Mouse (Mus musculus) v-Abl transformed pro-B cells (cell line): Measurements from ENCODE around the gene Slc22a23.

Experiments used
- in situ Hi-C, 2 experiments: fragments of 400-800 bp; cut with MboI; formaldehyde crosslinking; loops; one replicate each; pipeline ENCODE4 v1.15.1; 2025; ENCODE audit not compliant: unreplicated experiment in 2 of 2

The Slc22a23 gene

GRCm38 (mm10) chr13:34304896-34305295 is 40.1 kb downstream of the Slc22a23 start:
- in situ Hi-C loops: no loop called here

- in situ Hi-C loops: no loop called here
Measured at GRCm38 (mm10) chr13:34303386-34304016, 41.5 kb downstream of the Slc22a23 start.

GRCm38 (mm10) chr13:34301585-34301984 is 43.4 kb downstream of the Slc22a23 start:
- in situ Hi-C loops: no loop called here

- in situ Hi-C loops: no loop called here
Measured at GRCm38 (mm10) chr13:34299351-34300333, 45.3 kb downstream of the Slc22a23 start.

GRCm38 (mm10) chr13:34298674-34299073 is 46.3 kb downstream of the Slc22a23 start:
- in situ Hi-C loops: no loop called here

- in situ Hi-C loops: no loop called here
Measured at GRCm38 (mm10) chr13:34298061-34298460, 46.9 kb downstream of the Slc22a23 start.

GRCm38 (mm10) chr13:34295787-34296435 is 49.1 kb downstream of the Slc22a23 start:
- in situ Hi-C loops: no loop called here

GRCm38 (mm10) chr13:34294212-34294611 is 50.8 kb downstream of the Slc22a23 start:
- in situ Hi-C loops: no loop called here

GRCm38 (mm10) chr13:34292042-34292441 is 52.9 kb downstream of the Slc22a23 start:
- in situ Hi-C loops: no loop called here

GRCm38 (mm10) chr13:34290346-34290745 is 54.6 kb downstream of the Slc22a23 start:
- in situ Hi-C loops: no loop called here

GRCm38 (mm10) chr13:34289567-34289966 is 55.4 kb downstream of the Slc22a23 start:
- in situ Hi-C loops: no loop called here

- in situ Hi-C loops: no loop called here
Measured at GRCm38 (mm10) chr13:34288129-34288528, 56.9 kb downstream of the Slc22a23 start.

- in situ Hi-C loops: no loop called here
Measured at GRCm38 (mm10) chr13:34287601-34288083, 57.3 kb downstream of the Slc22a23 start.

- in situ Hi-C loops: no loop called here
Measured at GRCm38 (mm10) chr13:34281360-34281759, 63.6 kb downstream of the Slc22a23 start.

- in situ Hi-C loops: no loop called here
Measured at GRCm38 (mm10) chr13:34278759-34279270, 66.2 kb downstream of the Slc22a23 start.

- in situ Hi-C loops: no loop called here
Measured at GRCm38 (mm10) chr13:34278288-34278701, 66.7 kb downstream of the Slc22a23 start.

- in situ Hi-C loops: no loop called here
Measured at GRCm38 (mm10) chr13:34277611-34278010, 67.4 kb downstream of the Slc22a23 start.

GRCm38 (mm10) chr13:34277001-34277400 is 68.0 kb downstream of the Slc22a23 start:
- in situ Hi-C loops: no loop called here

GRCm38 (mm10) chr13:34274890-34275289 is 70.1 kb downstream of the Slc22a23 start:
- in situ Hi-C loops: no loop called here

GRCm38 (mm10) chr13:34274417-34274816 is 70.6 kb downstream of the Slc22a23 start:
- in situ Hi-C loops: no loop called here
